14 mouse cellular contexts compared by ENCODE assay signal in genomic region chr9:45851330-45851729, GRCm38 (mm10). TPM values are rescaled to one million over a fixed set of nuclear protein-coding genes. Genes with fewer than 3 reads are reported as not detected.
DNase-seq lines count a peak whose midpoint lies in the region; ATAC-seq and TF ChIP-seq lines count a peak whose summit lies in the region.
"Had no signal": no experiment of that assay in that cellular context is flagged by ENCODE, and none has a peak within 500 bp of the region (broad histone marks: within the 10 kb centered on the region; RNA-seq: fewer than 3 reads in every experiment).

No protein-coding gene starts in this region.

- no peak overlapping the region for H3K4me3 ChIP-seq in gastrocnemius, adult 2 months
- H3K4me3 ChIP-seq in kidney, postnatal 0 days (replicated peaks; ENCODE audit: low read depth, low read length): no peak overlapping the region
- H3K4me3 ChIP-seq in liver, embryonic 12.5 days: no peak overlapping the region
- no peak overlapping the region for H3K4me3 ChIP-seq in stomach, embryonic 15.5 days (replicated peaks)
- no peak overlapping the region for H3K4me3 ChIP-seq in left cerebral cortex, adult 2 months
- H3K4me3 ChIP-seq: hindbrain, embryonic 15.5 days had no signal

- 54% methylated on average over 5 of the region's 5 CpGs for WGBS in kidney, postnatal 0 days
- WGBS in liver, embryonic 12.5 days (ENCODE audit: insufficient replicate concordance): 18% methylated on average over 5 of the region's 5 CpGs
- 38% methylated on average over 5 of the region's 5 CpGs for WGBS in stomach, embryonic 15.5 days

- 0 out of 2 replicates have a peak, but pooled peaks cover 6% of the 10 kb centered on the region for H3K36me3 ChIP-seq in kidney, postnatal 0 days (ENCODE audit: insufficient read depth, low read length)
- peaks cover 18% of the 10 kb centered on the region for H3K36me3 ChIP-seq in liver, embryonic 12.5 days
- peaks cover 11% of the 10 kb centered on the region; the same call in 1 of the 2 replicates for H3K36me3 ChIP-seq in stomach, embryonic 15.5 days

- peak overlapping the region; percentile 86; the same call in 1 of the 2 replicates for H3K27ac ChIP-seq in gastrocnemius, adult 2 months
- peak overlapping the region; percentile 88 for H3K27ac ChIP-seq in kidney, postnatal 0 days
- peak overlapping the region; percentile 63 for H3K27ac ChIP-seq in liver, embryonic 12.5 days
- H3K27ac ChIP-seq in stomach, embryonic 15.5 days: peak overlapping the region; percentile 93; the same call in 1 of the 2 replicates
- no peak overlapping the region for H3K27ac ChIP-seq in left cerebral cortex, adult 2 months
- H3K27ac ChIP-seq: hindbrain, embryonic 15.5 days had no signal

- TF ChIP-seq CTCF in gastrocnemius, adult 2 months (IDR thresholded peaks at IDR 0.05): no peak
- TF ChIP-seq CTCF in kidney, postnatal 0 days (IDR thresholded peaks at IDR 0.05; ENCODE audit: low read depth): no peak
- no peak for TF ChIP-seq CTCF in left cerebral cortex, adult 2 months (IDR thresholded peaks at IDR 0.05)

- H3K4me1 ChIP-seq in kidney, postnatal 0 days (replicated peaks; ENCODE audit: insufficient read depth, low read length): peaks cover 25% of the 10 kb centered on the region
- peaks cover 27% of the 10 kb centered on the region for H3K4me1 ChIP-seq in liver, embryonic 12.5 days
- peaks cover 38% of the 10 kb centered on the region for H3K4me1 ChIP-seq in stomach, embryonic 15.5 days

- ATAC-seq in kidney, postnatal 0 days (replicated peaks; ENCODE audit: low FRiP score, low read depth): no peak
- ATAC-seq in liver, embryonic 12.5 days: no peak
- ATAC-seq in stomach, embryonic 15.5 days (ENCODE audit: insufficient read depth, low FRiP score, low read depth): no peak
- ATAC-seq: forebrain, embryonic 16.5 days; lung, postnatal 0 days had no signal

- intact Hi-C loops in gastrocnemius, adult 2 months (cut with DNase I): no loop called here
- intact Hi-C loops in left cerebral cortex, adult 2 months (cut with DNase I): no loop called here

- no peaks in the 10 kb centered on the region for H3K27me3 ChIP-seq in kidney, postnatal 0 days (ENCODE audit: insufficient read depth, low read length)
- H3K27me3 ChIP-seq in liver, embryonic 12.5 days (replicated peaks): no peaks in the 10 kb centered on the region
- H3K27me3 ChIP-seq in stomach, embryonic 15.5 days (replicated peaks): no peaks in the 10 kb centered on the region
- H3K27me3 ChIP-seq: hindbrain, embryonic 15.5 days had no signal

- H3K9me3 ChIP-seq in kidney, postnatal 0 days (replicated peaks; ENCODE audit: low read length): no peaks in the 10 kb centered on the region
- H3K9me3 ChIP-seq in liver, embryonic 12.5 days (replicated peaks): no peaks in the 10 kb centered on the region
- no peaks in the 10 kb centered on the region for H3K9me3 ChIP-seq in stomach, embryonic 15.5 days
- H3K9me3 ChIP-seq: hindbrain, embryonic 15.5 days had no signal

- no peak overlapping the region for H3K4me2 ChIP-seq in kidney, postnatal 0 days (ENCODE audit: low read length)
- 0 out of 2 replicates have a peak overlapping the region, but pooled peaks have one; percentile 2 for H3K4me2 ChIP-seq in liver, embryonic 12.5 days
- H3K4me2 ChIP-seq in stomach, embryonic 15.5 days: no peak overlapping the region
- H3K4me2 ChIP-seq: hindbrain, embryonic 15.5 days had no signal

- H3K9ac ChIP-seq in kidney, postnatal 0 days (ENCODE audit: low read depth, low read length): no peak overlapping the region
- no peak overlapping the region for H3K9ac ChIP-seq in liver, embryonic 12.5 days
- H3K9ac ChIP-seq in stomach, embryonic 15.5 days: no peak overlapping the region
- H3K9ac ChIP-seq: hindbrain, embryonic 15.5 days had no signal

- DNase-seq in gastrocnemius, adult 2 months: no peak
- DNase-seq in gastrocnemius, postnatal 25 days: no peak
- DNase-seq in kidney, postnatal 0 days (ENCODE audit: low spot score): no peak
- DNase-seq in kidney, adult 8-10 months: no peak
- no peak for DNase-seq in B cell, adult 2 months
- no peak for DNase-seq in left cerebral cortex, adult 2 months (ENCODE audit: extremely low spot score in 1 of 2, low spot score in 2 of 2)
- DNase-seq: cerebellum, adult 9-11 months; gastrocnemius, postnatal 36 days; midbrain, embryonic 14.5 days had no signal

RNA-seq across cellular contexts. Expression of gene Bace1, which starts 12.9 kb away (rescaled TPM):
- total RNA-seq in gastrocnemius, adult 2 months (2021): 10 to 100 TPM; 26.1 to 72.2 TPM
- total RNA-seq in gastrocnemius, postnatal 25 days (2021): 10 to 100 TPM; 34.1 to 43.6 TPM
- 26.5 and 29.1 TPM in 2 replicates for polyA plus RNA-seq in kidney, postnatal 0 days (2015; fragmentation: Nextera tagmentation; extraction: Ambion mirVana)
- polyA plus RNA-seq in liver, embryonic 12.5 days (2016; fragmentation: Nextera tagmentation; extraction: Ambion mirVana): 9.0 and 9.4 TPM in 2 replicates
- polyA plus RNA-seq in stomach, embryonic 15.5 days (2015; fragmentation: Nextera tagmentation; extraction: Ambion mirVana): 28.3 and 28.5 TPM in 2 replicates
- 10 to 100 TPM; 77.3 to 79.5 TPM for total RNA-seq in left cerebral cortex, adult 2 months (2021)

RNA-seq across cellular contexts. Expression of gene Cep164, which starts 22.8 kb away (rescaled TPM):
- total RNA-seq in gastrocnemius, adult 2 months (2021): 1 to 10 TPM; 2.0 to 2.5 TPM
- 1 to 10 TPM; 2.6 to 3.0 TPM for total RNA-seq in gastrocnemius, postnatal 25 days (2021)
- 20.1 and 20.6 TPM in 2 replicates for polyA plus RNA-seq in kidney, postnatal 0 days (2015; fragmentation: Nextera tagmentation; extraction: Ambion mirVana)
- polyA plus RNA-seq in liver, embryonic 12.5 days (2016; fragmentation: Nextera tagmentation; extraction: Ambion mirVana): 6.2 and 8.2 TPM in 2 replicates
- polyA plus RNA-seq in stomach, embryonic 15.5 days (2015; fragmentation: Nextera tagmentation; extraction: Ambion mirVana): 24.7 and 25.6 TPM in 2 replicates
- 10 to 100 TPM; 13.7 to 16.5 TPM for total RNA-seq in left cerebral cortex, adult 2 months (2021)

RNA-seq across cellular contexts. Expression of gene Pcsk7, which starts 55.0 kb away (rescaled TPM):
- total RNA-seq in gastrocnemius, adult 2 months (2021): 10 to 100 TPM in 1 of 2 experiments, 1 to 10 TPM in 1; 9.3 to 12.3 TPM
- 10 to 100 TPM in 1 of 2 experiments, 1 to 10 TPM in 1; 9.6 to 10.0 TPM for total RNA-seq in gastrocnemius, postnatal 25 days (2021)
- polyA plus RNA-seq in kidney, postnatal 0 days (2015; fragmentation: Nextera tagmentation; extraction: Ambion mirVana): 18.2 and 19.7 TPM in 2 replicates
- 9.8 and 10.6 TPM in 2 replicates for polyA plus RNA-seq in liver, embryonic 12.5 days (2016; fragmentation: Nextera tagmentation; extraction: Ambion mirVana)
- polyA plus RNA-seq in stomach, embryonic 15.5 days (2015; fragmentation: Nextera tagmentation; extraction: Ambion mirVana): 19.2 and 21.0 TPM in 2 replicates
- total RNA-seq in left cerebral cortex, adult 2 months (2021): 10 to 100 TPM; 26.2 to 30.7 TPM

RNA-seq across cellular contexts. Expression of gene Rnf214, which starts 55.4 kb away (rescaled TPM):
- total RNA-seq in gastrocnemius, adult 2 months (2021): 10 to 100 TPM; 25.3 to 31.0 TPM
- 10 to 100 TPM; 20.6 to 22.7 TPM for total RNA-seq in gastrocnemius, postnatal 25 days (2021)
- polyA plus RNA-seq in kidney, postnatal 0 days (2015; fragmentation: Nextera tagmentation; extraction: Ambion mirVana): 36.0 and 36.4 TPM in 2 replicates
- 17.5 and 24.0 TPM in 2 replicates for polyA plus RNA-seq in liver, embryonic 12.5 days (2016; fragmentation: Nextera tagmentation; extraction: Ambion mirVana)
- 40.6 and 45.9 TPM in 2 replicates for polyA plus RNA-seq in stomach, embryonic 15.5 days (2015; fragmentation: Nextera tagmentation; extraction: Ambion mirVana)
- 10 to 100 TPM; 83.1 to 84.3 TPM for total RNA-seq in left cerebral cortex, adult 2 months (2021)
